Mouse (Mus musculus): ENCODE results near the gene Bphl. TPM values are rescaled to one million over a fixed set of nuclear protein-coding genes. Genes with fewer than 3 reads are reported as not detected.
"Not testable (repeated sequence)": the region's sequence is repeated elsewhere in the genome, so short reads cannot be mapped to it uniquely, and the experiment has no call there.

Gene Bphl
- polyA plus RNA-seq, 1 experiment from 2014 or later = 39.9 TPM

- Histone ChIP-seq H3K4me3 (no peak overlapping the region), H3K4me1 (no peaks in the 10 kb centered on the region), H3K9me3 (no peaks in the 10 kb centered on the region), H3K27me3 (replicated peaks) (no peaks in the 10 kb centered on the region), H3K9ac (no peak overlapping the region), H3K4me2 (no peak overlapping the region), H3K27ac (replicated peaks) (no peak overlapping the region), H3K36me3 (peaks cover 95% of the 10 kb centered on the region)
- no peak for ATAC-seq (ENCODE audit: extremely low read depth, insufficient number of reproducible peaks, low FRiP score, low TSS enrichment)
- WGBS = 75% methylated on average over 4 of the region's 4 CpGs
Measured at GRCm38 (mm10) chr13:34054391-34054790, 17.0 kb downstream of the Bphl start.

DNA sequence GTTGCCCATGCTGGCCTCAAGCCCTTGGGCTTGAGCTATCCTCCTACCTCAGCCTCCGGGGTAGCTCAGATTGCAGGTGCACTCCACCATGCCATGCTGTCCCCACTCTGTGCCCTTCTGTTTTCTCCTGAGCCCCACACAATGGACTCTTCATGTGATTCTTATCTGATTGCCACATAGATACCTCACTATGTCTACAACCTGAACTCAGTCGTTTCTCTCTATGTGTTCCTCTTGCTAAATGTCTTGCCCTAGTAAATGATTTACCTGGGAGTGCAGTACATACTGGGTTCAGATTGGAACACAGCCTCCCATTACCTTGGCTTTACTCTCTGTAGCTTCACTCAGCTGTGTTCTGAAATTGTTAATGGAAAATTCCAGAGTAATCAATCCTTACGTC, 17.6 kb downstream of the Bphl start:
- no peak overlapping the region for H3K27ac ChIP-seq (replicated peaks)
- no peak overlapping the region for H3K4me3 ChIP-seq
- H3K4me1 ChIP-seq = no peaks in the 10 kb centered on the region; the same call in 1 of the 2 replicates
- H3K4me2 ChIP-seq = no peak overlapping the region
- H3K36me3 ChIP-seq = peaks cover 90% of the 10 kb centered on the region
- WGBS = 83% methylated on average over 3 of the region's 3 CpGs
- H3K9me3 ChIP-seq = no peaks in the 10 kb centered on the region
- H3K27me3 ChIP-seq (replicated peaks) = no peaks in the 10 kb centered on the region
- no peak for ATAC-seq (ENCODE audit: extremely low read depth, insufficient number of reproducible peaks, low FRiP score, low TSS enrichment)
- no peak overlapping the region for H3K9ac ChIP-seq

DNA sequence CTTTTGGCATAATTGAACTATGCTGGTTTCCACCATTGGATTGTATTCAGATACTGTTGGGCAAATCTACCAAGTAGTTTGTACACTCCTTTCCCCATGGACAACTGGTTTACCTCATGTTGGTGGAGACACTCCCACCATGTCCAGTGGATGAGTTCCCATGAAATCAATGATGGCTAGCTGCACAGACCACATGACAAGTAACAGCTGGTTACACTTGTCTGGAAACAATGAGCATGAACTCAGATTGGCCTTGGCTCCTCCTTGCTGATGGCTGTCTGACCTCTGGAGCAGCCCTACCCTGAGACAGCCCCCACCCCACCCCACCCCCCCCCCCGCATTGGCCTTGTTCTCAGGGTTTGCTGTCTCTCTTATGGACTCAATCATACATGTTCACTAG, 19.9 kb downstream of the Bphl start:
- H3K27ac ChIP-seq (replicated peaks) = no peak overlapping the region
- WGBS = 91% methylated on average over 1 of the region's 1 CpGs
- ATAC-seq (ENCODE audit: extremely low read depth, insufficient number of reproducible peaks, low FRiP score, low TSS enrichment) = no peak
- peaks cover 5% of the 10 kb centered on the region for H3K4me1 ChIP-seq
- no peak overlapping the region for H3K4me3 ChIP-seq
- no peak overlapping the region for H3K9ac ChIP-seq
- H3K27me3 ChIP-seq (replicated peaks) = no peaks in the 10 kb centered on the region
- H3K9me3 ChIP-seq = no peaks in the 10 kb centered on the region
- no peak overlapping the region for H3K4me2 ChIP-seq
- peaks cover 79% of the 10 kb centered on the region for H3K36me3 ChIP-seq

GRCm38 (mm10) chr13:34060061-34060460, 22.7 kb downstream of the Bphl start:
- WGBS = 72% methylated on average over 9 of the region's 9 CpGs
- peaks cover 77% of the 10 kb centered on the region for H3K36me3 ChIP-seq
- no peak for ATAC-seq (ENCODE audit: extremely low read depth, insufficient number of reproducible peaks, low FRiP score, low TSS enrichment)

DNA sequence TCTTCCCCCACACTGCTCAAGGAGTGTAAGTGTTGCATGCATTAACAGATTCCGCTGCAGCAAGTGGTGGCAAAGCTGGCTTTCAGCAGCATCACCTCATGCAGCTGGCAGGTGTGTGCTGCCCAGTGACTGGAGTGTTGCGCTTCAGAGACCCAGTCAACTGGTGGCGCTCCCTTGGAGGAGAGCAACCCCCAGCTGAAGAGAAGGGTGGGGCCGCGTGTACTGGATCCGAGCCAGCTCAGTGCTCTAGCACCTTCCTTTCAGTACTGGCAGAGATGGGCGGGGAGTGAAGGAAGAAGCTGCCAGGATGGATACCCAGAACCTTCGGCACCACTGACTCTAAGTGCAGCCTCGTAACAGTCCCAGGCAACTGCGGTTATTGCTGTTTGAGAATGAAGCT, 25.1 kb downstream of the Bphl start:
- Histone ChIP-seq H3K4me1 (peaks cover 9% of the 10 kb centered on the region), H3K9ac (no peak overlapping the region), H3K9me3 (no peaks in the 10 kb centered on the region), H3K4me2 (no peak overlapping the region), H3K27ac (replicated peaks) (no peak overlapping the region), H3K4me3 (no peak overlapping the region), H3K27me3 (replicated peaks) (no peaks in the 10 kb centered on the region), H3K36me3 (peaks cover 60% of the 10 kb centered on the region)
- 78% methylated on average over 10 of the region's 10 CpGs for WGBS
- no peak for ATAC-seq (ENCODE audit: extremely low read depth, insufficient number of reproducible peaks, low FRiP score, low TSS enrichment)

More at GRCm38 (mm10) chr13:34060061-34060460, 22.7 kb downstream of the Bphl start:
- Histone ChIP-seq H3K9ac (no peak overlapping the region), H3K27ac (replicated peaks) (no peak overlapping the region), H3K4me1 (peaks cover 5% of the 10 kb centered on the region), H3K4me3 (no peak overlapping the region), H3K27me3 (replicated peaks) (no peaks in the 10 kb centered on the region), H3K4me2 (no peak overlapping the region), H3K9me3 (no peaks in the 10 kb centered on the region)

DNA sequence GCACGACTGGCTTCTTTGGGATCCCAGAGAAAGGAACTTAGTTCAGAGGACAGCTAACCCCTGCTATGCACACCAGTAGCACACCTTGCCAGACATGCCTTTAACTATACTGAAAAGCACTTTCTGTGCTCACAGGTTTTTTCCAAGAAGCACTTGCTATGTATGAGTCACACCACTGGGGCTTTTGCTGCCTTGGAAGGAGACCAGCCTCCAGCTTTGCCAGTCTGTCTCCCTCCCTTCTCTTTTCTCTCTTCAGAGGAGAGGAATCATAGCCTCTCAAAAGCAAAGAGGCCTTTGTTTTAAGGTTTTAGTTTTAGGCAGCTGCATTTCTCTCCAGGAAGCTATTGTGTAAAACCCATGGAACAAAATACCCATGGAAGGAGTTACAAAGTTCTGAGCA, 29.0 kb downstream of the Bphl start:
- no peak for ATAC-seq (ENCODE audit: extremely low read depth, insufficient number of reproducible peaks, low FRiP score, low TSS enrichment)
- Histone ChIP-seq H3K4me2 (no peak overlapping the region), H3K4me3 (no peak overlapping the region), H3K36me3 (peaks cover 58% of the 10 kb centered on the region), H3K27ac (replicated peaks) (no peak overlapping the region), H3K9ac (no peak overlapping the region), H3K27me3 (replicated peaks) (no peaks in the 10 kb centered on the region), H3K4me1 (peaks cover 7% of the 10 kb centered on the region), H3K9me3 (no peaks in the 10 kb centered on the region)
- 59% methylated on average over 1 of the region's 1 CpGs for WGBS

DNA sequence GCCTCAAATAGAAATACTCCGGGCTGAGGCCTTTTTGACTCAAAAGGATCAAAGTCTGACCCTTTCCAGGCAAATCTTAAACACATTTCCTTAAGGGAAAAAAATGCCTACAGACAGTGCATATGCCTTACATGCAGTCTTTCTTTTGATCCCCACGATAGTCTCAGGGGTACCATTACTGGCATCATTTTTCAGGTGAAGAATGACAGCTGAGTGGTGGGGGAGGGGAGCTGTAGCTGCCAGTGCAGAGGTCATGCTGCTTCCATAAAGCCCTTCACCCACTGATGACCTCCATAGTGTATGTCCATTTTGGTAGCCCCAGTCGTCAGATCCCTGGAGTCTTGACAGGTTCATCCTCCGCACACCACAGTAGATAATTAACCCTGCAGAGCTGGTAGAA, 32.9 kb downstream of the Bphl start:
- H3K4me2 ChIP-seq = no peak overlapping the region
- H3K9me3 ChIP-seq = no peaks in the 10 kb centered on the region
- no peak overlapping the region for H3K27ac ChIP-seq (replicated peaks)
- 61% methylated on average over 4 of the region's 4 CpGs for WGBS
- peaks cover 54% of the 10 kb centered on the region for H3K36me3 ChIP-seq
- no peak overlapping the region for H3K4me3 ChIP-seq
- peaks cover 10% of the 10 kb centered on the region for H3K4me1 ChIP-seq
- H3K27me3 ChIP-seq (replicated peaks) = no peaks in the 10 kb centered on the region
- H3K9ac ChIP-seq = no peak overlapping the region
- ATAC-seq (ENCODE audit: extremely low read depth, insufficient number of reproducible peaks, low FRiP score, low TSS enrichment) = no peak

DNA sequence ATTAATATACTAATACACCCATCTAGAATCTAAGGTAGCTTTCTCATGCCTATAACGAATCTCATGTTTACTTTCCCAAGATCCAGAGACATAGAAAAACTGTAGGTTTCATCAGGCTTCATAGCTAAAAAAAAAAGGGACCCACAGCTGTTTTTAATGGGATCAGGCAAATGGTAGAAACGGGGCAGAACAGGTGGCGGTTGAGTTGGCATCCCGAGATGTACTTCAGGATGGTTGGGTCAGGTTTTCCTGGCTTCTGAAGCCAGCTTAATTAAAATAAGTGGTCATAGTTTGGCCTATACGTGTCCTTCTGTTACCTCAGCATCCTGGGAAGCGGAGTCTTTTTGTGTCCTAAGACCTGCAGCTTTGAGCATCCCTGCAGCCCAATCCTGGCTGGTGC, 34.4 kb downstream of the Bphl start:
- WGBS = 85% methylated on average over 6 of the region's 6 CpGs

DNA sequence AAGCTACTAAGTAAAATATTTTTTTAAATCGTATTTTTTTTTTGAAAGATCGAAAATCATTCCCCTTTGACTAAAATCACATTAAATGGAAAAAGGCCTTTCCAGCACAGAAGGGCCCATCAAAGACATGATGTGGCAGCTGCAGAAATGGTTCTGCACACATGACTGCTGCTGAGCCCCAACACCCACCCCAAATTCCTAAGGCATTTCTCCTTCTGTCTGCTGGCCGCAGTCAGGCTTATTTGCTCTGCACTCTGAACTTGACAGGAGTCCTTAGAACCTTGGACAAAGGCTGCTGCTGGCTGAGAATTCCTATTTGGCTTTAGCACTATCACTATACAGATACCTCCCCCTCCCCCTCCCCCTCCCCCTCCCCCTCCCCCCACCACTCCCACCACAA, 35.5 kb downstream of the Bphl start:
- H3K4me3 ChIP-seq = no peak overlapping the region
- H3K27ac ChIP-seq (replicated peaks) = no peak overlapping the region
- no peak overlapping the region for H3K9ac ChIP-seq
- H3K4me1 ChIP-seq = peaks cover 13% of the 10 kb centered on the region
- H3K36me3 ChIP-seq = peaks cover 60% of the 10 kb centered on the region
- no peak for ATAC-seq (ENCODE audit: extremely low read depth, insufficient number of reproducible peaks, low FRiP score, low TSS enrichment)
- H3K27me3 ChIP-seq (replicated peaks) = no peaks in the 10 kb centered on the region
- WGBS = 63% methylated on average over 3 of the region's 3 CpGs
- H3K4me2 ChIP-seq = no peak overlapping the region
- no peaks in the 10 kb centered on the region for H3K9me3 ChIP-seq

More for the DNA sequence above, 34.4 kb downstream of the Bphl start:
- peaks cover 63% of the 10 kb centered on the region for H3K36me3 ChIP-seq
- no peak overlapping the region for H3K9ac ChIP-seq
- H3K27me3 ChIP-seq (replicated peaks) = no peaks in the 10 kb centered on the region
- no peak overlapping the region for H3K4me2 ChIP-seq
- H3K4me1 ChIP-seq = peaks cover 15% of the 10 kb centered on the region
- no peak overlapping the region for H3K4me3 ChIP-seq
- no peak overlapping the region for H3K27ac ChIP-seq (replicated peaks)
- no peak for ATAC-seq (ENCODE audit: extremely low read depth, insufficient number of reproducible peaks, low FRiP score, low TSS enrichment)
- no peaks in the 10 kb centered on the region for H3K9me3 ChIP-seq

DNA sequence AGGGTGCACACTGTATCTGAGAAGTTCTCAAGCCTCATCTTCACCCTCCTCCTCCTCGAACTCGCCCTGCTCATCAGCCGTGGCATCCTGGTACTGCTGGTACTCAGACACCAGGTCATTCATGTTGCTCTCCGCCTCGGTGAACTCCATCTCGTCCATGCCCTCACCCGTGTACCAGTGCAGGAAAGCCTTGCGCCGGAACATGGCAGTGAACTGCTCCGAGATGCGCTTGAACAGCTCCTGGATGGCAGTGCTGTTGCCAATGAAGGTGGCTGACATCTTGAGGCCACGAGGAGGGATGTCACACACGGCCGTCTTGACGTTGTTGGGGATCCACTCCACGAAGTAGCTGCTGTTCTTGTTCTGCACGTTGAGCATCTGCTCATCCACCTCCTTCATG, 37.0 kb downstream of the Bphl start:
- WGBS = 91% methylated on average over 11 of the region's 17 CpGs

GRCm38 (mm10) chr13:34075893-34076292, 38.5 kb downstream of the Bphl start:
- peak overlapping the region; percentile 87; the same call in 1 of the 2 replicates for H3K4me2 ChIP-seq
- H3K4me1 ChIP-seq = peaks cover 21% of the 10 kb centered on the region
- H3K9ac ChIP-seq; H3K27ac ChIP-seq (replicated peaks); H3K4me3 ChIP-seq; ATAC-seq (ENCODE audit: extremely low read depth, insufficient number of reproducible peaks, low FRiP score, low TSS enrichment); H3K27me3 ChIP-seq (replicated peaks); H3K9me3 ChIP-seq: not testable (repeated sequence)
- 84% methylated on average over 6 of the region's 6 CpGs for WGBS
- H3K36me3 ChIP-seq = peaks cover 40% of the 10 kb centered on the region

More for the DNA sequence above, 37.0 kb downstream of the Bphl start:
- H3K27ac ChIP-seq (replicated peaks); ATAC-seq (ENCODE audit: extremely low read depth, insufficient number of reproducible peaks, low FRiP score, low TSS enrichment); H3K4me3 ChIP-seq; H3K27me3 ChIP-seq (replicated peaks); H3K4me2 ChIP-seq; H3K9me3 ChIP-seq; H3K9ac ChIP-seq: not testable (repeated sequence)
- Histone ChIP-seq H3K4me1 (peaks cover 21% of the 10 kb centered on the region), H3K36me3 (peaks cover 45% of the 10 kb centered on the region)

GRCm38 (mm10) chr13:34076561-34077491, 39.4 kb downstream of the Bphl start:
- no peak overlapping the region for H3K27ac ChIP-seq (replicated peaks)
- peak overlapping the region; percentile 87 for H3K4me2 ChIP-seq
- H3K36me3 ChIP-seq = peaks cover 31% of the 10 kb centered on the region
- H3K4me1 ChIP-seq = peaks cover 21% of the 10 kb centered on the region
- H3K4me3 ChIP-seq = peak overlapping the region; percentile 67
- H3K9me3 ChIP-seq = no peaks in the 10 kb centered on the region
- WGBS = 53% methylated on average over 20 of the region's 20 CpGs
- H3K27me3 ChIP-seq (replicated peaks) = no peaks in the 10 kb centered on the region
- ATAC-seq (ENCODE audit: extremely low read depth, insufficient number of reproducible peaks, low FRiP score, low TSS enrichment) = no peak
- H3K9ac ChIP-seq = peak overlapping the region; percentile 91

Measured in heart, embryonic 13.5 days (tissue).